Mouse (Mus musculus) hindbrain, embryonic 13.5 days (tissue): ENCODE measurements around the gene Map2k5. TPM values are rescaled to one million over a fixed set of nuclear protein-coding genes. Genes with fewer than 3 reads are reported as not detected.

Experiments used
- ATAC-seq: fragments of 200-750 bp; cut with Nextera tagmentation; 2 replicates; pipeline ENCODE4 v1.8.0; 2017; ENCODE audit warnings: moderate TSS enrichment; ENCODE audit not compliant: low FRiP score
- H3K27ac ChIP-seq: fragments of 300-500 bp; sonication (generic); 2 replicates; pipeline ENCODE4 v1.5.1; 2015; ENCODE audit warnings: inconsistent platforms, mild to moderate bottlenecking, moderate library complexity
- H3K27me3 ChIP-seq: fragments of 300-500 bp; sonication (generic); 2 replicates; pipeline ENCODE4 v1.6.1; 2015; ENCODE audit warnings: mild to moderate bottlenecking, inconsistent platforms
- H3K36me3 ChIP-seq: fragments of 300-500 bp; sonication (generic); 2 replicates; pipeline ENCODE4 v1.6.1; 2015; ENCODE audit warnings: mild to moderate bottlenecking, inconsistent platforms
- H3K4me1 ChIP-seq: fragments of 300-500 bp; sonication (generic); replicated peaks from 2 replicates; pipeline ENCODE4 v1.6.1; 2015; ENCODE audit warnings: inconsistent platforms
- H3K4me2 ChIP-seq: fragments of 300-500 bp; sonication (generic); 2 replicates; pipeline ENCODE4 v1.6.1; 2015; ENCODE audit warnings: inconsistent platforms, mild to moderate bottlenecking, moderate library complexity
- H3K4me3 ChIP-seq: fragments of 300-500 bp; sonication (generic); 2 replicates; pipeline ENCODE4 v1.5.1; 2015; ENCODE audit warnings: mild to moderate bottlenecking, inconsistent platforms
- H3K9ac ChIP-seq: fragments of 300-500 bp; sonication (generic); 2 replicates; pipeline ENCODE4 v1.6.1; 2015; ENCODE audit warnings: mild to moderate bottlenecking, inconsistent platforms
- H3K9me3 ChIP-seq: fragments of 300-500 bp; sonication (generic); 2 replicates; pipeline ENCODE4 v1.6.1; 2016; ENCODE audit warnings: inconsistent platforms
- WGBS: fragments of 180-500 bp; shearing (Covaris S2); methylation state at CpG from one replicate; pipeline ENCODE4 v1.1.7; 2015; 5-methylcytosine and 5-hydroxymethylcytosine counted together
- polyA plus RNA-seq: library from polyadenylated mRNA; unstranded; fragments of >200 nt; fragmentation: Nextera tagmentation; extraction: Ambion mirVana; gene quantifications from 2 replicates; pipeline ENCODE4 v1.2.1, GENCODE M21; 2015

Gene Map2k5
- polyA plus RNA-seq, 1 experiment from 2014 or later = 37.4 TPM

DNA sequence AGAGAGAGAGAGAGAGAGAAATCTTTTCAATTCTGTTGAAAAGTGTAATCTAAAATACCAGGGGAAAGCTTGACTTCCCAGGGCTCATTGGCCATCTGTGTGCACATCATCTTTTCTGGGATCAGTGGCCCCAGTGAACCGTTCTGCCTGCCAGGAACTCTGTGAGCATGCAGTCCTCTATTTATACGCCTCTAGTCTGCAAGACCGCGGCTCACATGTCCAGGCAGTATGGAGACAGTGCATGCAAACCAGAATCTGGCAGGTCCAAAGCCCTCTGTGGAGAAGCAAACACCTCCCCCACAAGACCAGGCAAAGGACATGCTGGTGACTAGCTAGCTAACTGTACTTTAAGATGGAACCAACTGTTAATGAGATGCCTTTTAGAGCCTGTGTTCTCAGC, 41.9 kb downstream of the Map2k5 start:
- no peak for ATAC-seq
- no peak overlapping the region for H3K27ac ChIP-seq
- H3K4me3 ChIP-seq = no peak overlapping the region
- WGBS = 87% methylated on average over 4 of the region's 4 CpGs
- no peak overlapping the region for H3K9ac ChIP-seq
- H3K36me3 ChIP-seq = peaks cover 36% of the 10 kb centered on the region
- peaks cover 29% of the 10 kb centered on the region for H3K4me1 ChIP-seq
- no peak overlapping the region for H3K4me2 ChIP-seq
- no peaks in the 10 kb centered on the region for H3K27me3 ChIP-seq
- H3K9me3 ChIP-seq = no peaks in the 10 kb centered on the region

DNA sequence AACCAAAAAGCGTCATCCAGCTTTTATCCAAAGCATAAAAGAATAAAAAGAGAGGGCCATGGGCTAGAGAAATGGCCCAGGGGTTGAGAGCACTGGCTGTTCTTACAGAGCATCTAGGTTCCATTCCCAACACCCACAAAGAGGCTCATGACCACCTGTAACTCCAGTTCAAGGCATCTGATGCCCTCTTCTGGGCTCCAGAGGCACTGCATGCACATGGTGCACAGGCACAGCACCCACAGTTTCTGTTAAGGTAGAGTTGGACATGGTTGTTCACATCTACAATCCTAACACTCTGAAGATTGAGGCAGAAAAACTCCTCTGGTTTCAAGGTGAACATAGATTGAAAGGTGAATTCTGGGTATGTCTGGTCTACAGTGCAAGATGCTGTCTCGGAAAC, 44.6 kb downstream of the Map2k5 start:
- H3K4me1 ChIP-seq = peaks cover 18% of the 10 kb centered on the region
- no peak overlapping the region for H3K27ac ChIP-seq
- H3K9ac ChIP-seq = no peak overlapping the region
- peaks cover 38% of the 10 kb centered on the region for H3K36me3 ChIP-seq
- no peak overlapping the region for H3K4me3 ChIP-seq
- H3K9me3 ChIP-seq = no peaks in the 10 kb centered on the region
- ATAC-seq = no peak
- no peaks in the 10 kb centered on the region for H3K27me3 ChIP-seq
- WGBS = 98% methylated on average over 2 of the region's 2 CpGs
- H3K4me2 ChIP-seq = no peak overlapping the region

DNA sequence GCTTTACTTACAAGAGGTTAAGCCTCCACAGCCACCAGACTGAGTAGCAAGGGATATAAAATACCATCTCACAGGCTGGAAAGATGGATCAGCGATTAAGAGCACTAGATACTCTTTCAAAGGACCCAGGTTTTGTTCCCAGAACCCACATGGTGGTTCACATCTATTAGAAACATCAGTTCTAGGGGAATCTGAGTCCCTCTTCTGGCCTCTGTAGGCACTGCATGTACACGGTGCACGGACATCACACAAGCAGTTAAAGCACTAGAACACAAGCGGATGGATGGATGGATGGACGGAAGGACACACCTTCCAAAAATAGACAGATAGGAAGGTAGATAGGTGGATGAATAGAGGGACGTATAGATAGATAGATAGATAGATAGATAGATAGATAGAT, 46.5 kb downstream of the Map2k5 start:
- WGBS = 95% methylated on average over 6 of the region's 6 CpGs

DNA sequence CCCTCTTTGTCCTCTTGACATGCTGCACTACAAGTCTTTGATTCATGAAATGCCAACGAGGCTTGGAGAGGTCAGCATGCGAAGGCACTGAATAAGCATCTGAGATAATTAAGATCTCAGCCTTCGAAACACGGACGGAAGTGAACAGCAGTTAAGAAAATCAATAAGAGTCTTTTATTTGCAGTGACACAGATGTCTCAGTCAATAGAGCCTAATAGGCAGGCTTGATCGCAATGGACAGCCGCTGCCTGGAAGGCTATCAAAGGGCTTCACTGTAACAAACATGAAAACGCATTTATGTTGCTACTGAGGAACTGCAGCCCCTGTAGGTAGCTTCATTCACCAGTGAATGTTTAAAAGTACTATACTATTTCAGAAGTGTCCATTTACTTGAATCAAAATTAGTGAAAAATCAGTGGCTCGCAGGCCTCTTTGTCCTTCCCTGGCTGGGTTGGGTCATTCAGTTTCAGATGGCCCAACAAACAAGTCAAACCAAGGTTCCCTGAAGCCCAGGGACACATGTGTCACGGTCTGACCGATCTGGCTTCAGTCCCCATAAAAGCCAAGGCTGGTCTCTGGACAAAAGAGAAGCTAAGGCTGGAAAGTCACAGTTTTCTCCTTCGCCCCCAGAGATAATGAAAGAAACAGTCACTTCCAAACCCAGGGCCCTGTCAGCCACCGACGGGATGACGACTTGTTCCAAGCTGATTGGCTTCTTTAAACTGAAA, 48.6 kb downstream of the Map2k5 start:
- Histone ChIP-seq H3K27me3 (no peaks in the 10 kb centered on the region), H3K4me1 (peaks cover 17% of the 10 kb centered on the region), H3K9me3 (no peaks in the 10 kb centered on the region), H3K4me3 (no peak overlapping the region), H3K36me3 (peaks cover 27% of the 10 kb centered on the region), H3K9ac (no peak overlapping the region), H3K27ac (no peak overlapping the region), H3K4me2 (no peak overlapping the region)
- WGBS = 52% methylated on average over 15 of the region's 15 CpGs
- no peak for ATAC-seq

More for the DNA sequence above, 46.5 kb downstream of the Map2k5 start:
- Histone ChIP-seq H3K9ac (no peak overlapping the region), H3K4me3 (no peak overlapping the region), H3K36me3 (peaks cover 31% of the 10 kb centered on the region), H3K27ac (no peak overlapping the region), H3K27me3 (no peaks in the 10 kb centered on the region), H3K4me2 (no peak overlapping the region), H3K9me3 (no peaks in the 10 kb centered on the region), H3K4me1 (peaks cover 15% of the 10 kb centered on the region; the same call in 1 of the 2 replicates)
- no peak for ATAC-seq

DNA sequence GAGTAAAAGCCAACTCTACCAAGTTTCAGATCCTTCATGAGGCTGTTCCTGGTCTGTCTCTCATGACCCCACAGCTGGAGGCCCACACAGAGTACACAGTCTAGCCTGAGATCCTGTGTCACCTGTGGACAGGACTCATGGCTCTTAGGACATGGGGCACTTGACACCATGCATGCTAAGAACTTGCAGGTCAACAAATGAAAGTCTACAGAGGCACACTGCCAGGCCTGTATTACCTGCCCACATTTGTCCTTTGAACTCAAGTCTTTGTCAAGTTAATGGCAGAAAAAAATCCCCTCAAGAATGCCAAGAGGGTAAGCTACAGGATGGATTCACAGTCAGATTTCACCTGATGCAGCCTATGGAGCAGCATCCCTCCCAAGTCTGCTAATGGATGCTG, 62.5 kb downstream of the Map2k5 start:
- H3K9me3 ChIP-seq = no peaks in the 10 kb centered on the region
- ATAC-seq = no peak
- no peaks in the 10 kb centered on the region for H3K27me3 ChIP-seq
- no peaks in the 10 kb centered on the region; the same call in 1 of the 2 replicates for H3K36me3 ChIP-seq
- no peak overlapping the region for H3K27ac ChIP-seq
- H3K4me1 ChIP-seq = peaks cover 17% of the 10 kb centered on the region
- no peak overlapping the region for H3K4me2 ChIP-seq
- no peak overlapping the region for H3K9ac ChIP-seq
- H3K4me3 ChIP-seq = no peak overlapping the region

DNA sequence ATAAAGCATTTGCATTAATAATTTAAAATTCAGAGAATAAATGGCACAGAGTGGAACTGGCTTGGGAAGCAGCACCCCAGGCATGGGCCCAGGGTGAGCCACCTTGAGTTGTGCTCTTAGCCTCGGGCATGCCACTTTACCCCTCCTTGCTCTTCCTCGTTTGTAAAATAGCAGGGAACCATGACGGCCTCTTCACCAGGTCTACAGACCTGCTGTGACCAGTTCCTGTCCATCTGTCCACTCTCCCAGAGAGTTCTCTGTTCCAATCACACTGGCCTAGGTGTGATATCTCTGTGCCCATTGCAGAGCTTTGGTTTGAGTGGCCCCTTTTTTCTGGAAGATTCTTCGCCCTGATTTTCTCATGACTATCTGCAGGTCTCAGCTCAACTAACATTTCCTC, 63.6 kb downstream of the Map2k5 start:
- peaks cover 21% of the 10 kb centered on the region for H3K4me1 ChIP-seq
- no peak overlapping the region for H3K4me2 ChIP-seq
- no peak overlapping the region for H3K9ac ChIP-seq
- H3K36me3 ChIP-seq = no peaks in the 10 kb centered on the region
- WGBS = 71% methylated on average over 4 of the region's 4 CpGs
- no peak overlapping the region for H3K4me3 ChIP-seq
- no peak overlapping the region for H3K27ac ChIP-seq
- ATAC-seq = no peak
- no peaks in the 10 kb centered on the region for H3K9me3 ChIP-seq
- H3K27me3 ChIP-seq = no peaks in the 10 kb centered on the region

DNA sequence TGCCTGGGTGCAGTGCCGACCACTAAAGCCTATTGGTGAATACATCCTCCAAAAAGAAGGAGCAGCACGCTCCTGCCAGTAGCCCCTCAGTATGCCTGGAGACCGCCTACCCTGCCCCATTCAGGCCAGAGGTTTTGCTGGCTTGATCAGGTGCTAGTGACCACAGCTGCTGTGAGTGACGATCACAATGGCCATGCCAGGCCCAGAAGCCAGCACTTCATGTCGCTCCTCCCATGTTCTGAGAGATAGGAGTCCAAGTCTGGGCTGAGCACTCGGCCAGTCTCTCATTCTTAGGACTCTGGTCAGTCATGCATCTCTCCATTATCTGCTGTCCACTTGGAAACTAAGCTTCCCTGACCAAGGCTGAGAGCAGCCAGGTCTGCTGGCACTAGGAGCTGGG, 67.7 kb downstream of the Map2k5 start:
- no peak overlapping the region for H3K4me2 ChIP-seq
- no peaks in the 10 kb centered on the region for H3K9me3 ChIP-seq
- H3K27me3 ChIP-seq = no peaks in the 10 kb centered on the region
- no peak overlapping the region for H3K4me3 ChIP-seq
- ATAC-seq = no peak
- no peaks in the 10 kb centered on the region for H3K36me3 ChIP-seq
- H3K4me1 ChIP-seq = peaks cover 33% of the 10 kb centered on the region
- WGBS = 85% methylated on average over 6 of the region's 6 CpGs
- H3K9ac ChIP-seq = no peak overlapping the region
- no peak overlapping the region for H3K27ac ChIP-seq

DNA sequence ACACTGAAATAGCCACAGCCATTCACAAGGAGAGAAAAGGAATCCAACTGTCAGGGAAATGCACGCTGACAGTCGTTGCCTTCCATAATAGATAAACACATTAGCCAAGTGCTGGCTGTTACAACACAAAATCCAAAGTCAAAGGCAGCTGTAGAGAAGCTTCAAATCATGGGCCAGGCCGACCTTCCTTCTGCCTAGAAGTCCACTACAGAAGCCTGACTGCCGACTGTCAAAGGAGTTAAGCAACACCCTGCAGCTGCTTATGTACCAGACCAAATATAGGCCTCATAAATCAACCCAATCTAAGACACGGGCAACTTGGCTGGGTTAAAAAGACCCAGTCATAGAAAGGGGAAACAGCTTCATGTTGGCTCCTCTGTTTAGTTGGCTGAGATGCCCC, 68.7 kb downstream of the Map2k5 start:
- Histone ChIP-seq H3K4me1 (peaks cover 33% of the 10 kb centered on the region), H3K4me2 (no peak overlapping the region), H3K27ac (no peak overlapping the region), H3K9ac (no peak overlapping the region), H3K36me3 (no peaks in the 10 kb centered on the region), H3K4me3 (no peak overlapping the region), H3K9me3 (no peaks in the 10 kb centered on the region), H3K27me3 (no peaks in the 10 kb centered on the region)
- ATAC-seq = no peak
- WGBS = 57% methylated on average over 5 of the region's 5 CpGs

DNA sequence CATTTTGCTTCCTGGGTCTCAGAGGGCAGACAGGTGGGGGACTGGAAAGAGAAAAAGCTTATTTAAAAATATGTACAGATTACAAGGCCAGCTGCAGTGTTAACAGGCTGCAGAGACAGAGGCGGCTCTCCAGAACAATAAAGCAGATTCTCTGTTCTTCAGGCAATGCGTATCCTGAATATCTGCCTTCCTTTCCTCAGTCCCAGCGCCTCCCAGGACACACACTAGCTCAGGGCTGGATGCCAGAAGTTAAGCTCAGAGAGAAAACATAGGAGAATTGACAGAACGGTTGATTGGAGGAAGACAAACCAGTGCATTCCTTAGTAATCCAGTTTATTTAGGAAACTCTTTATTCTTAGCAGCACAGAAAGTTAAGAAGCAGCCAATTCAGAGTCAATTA, 69.3 kb downstream of the Map2k5 start:
- 51% methylated on average over 4 of the region's 4 CpGs for WGBS
- Histone ChIP-seq H3K27me3 (no peaks in the 10 kb centered on the region), H3K27ac (peak overlapping the region; percentile 44; the same call in 1 of the 2 replicates)

DNA sequence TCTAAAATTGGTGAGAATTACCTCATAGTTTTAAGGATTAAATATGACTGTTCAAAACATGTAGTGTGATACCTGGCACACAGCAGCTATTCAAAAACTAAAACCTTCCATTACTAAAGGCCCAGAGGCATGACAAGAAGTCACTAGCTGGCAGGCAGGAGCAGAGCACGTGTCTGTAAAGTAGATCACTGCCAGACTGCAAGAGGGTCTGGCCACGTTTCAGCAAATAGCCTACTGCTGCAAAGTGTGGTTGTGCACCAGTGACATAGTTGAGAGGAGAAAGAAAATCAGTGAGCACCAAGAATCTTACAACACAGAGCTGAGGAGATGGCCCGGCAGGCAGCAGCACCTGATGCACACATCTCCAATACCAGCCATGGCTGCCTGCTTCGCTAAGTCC, 75.2 kb downstream of the Map2k5 start:
- H3K4me1 ChIP-seq = no peaks in the 10 kb centered on the region
- no peak overlapping the region for H3K9ac ChIP-seq
- no peaks in the 10 kb centered on the region for H3K27me3 ChIP-seq
- H3K9me3 ChIP-seq = no peaks in the 10 kb centered on the region
- H3K4me3 ChIP-seq = no peak overlapping the region
- no peak for ATAC-seq
- peaks cover 9% of the 10 kb centered on the region; the same call in 1 of the 2 replicates for H3K36me3 ChIP-seq
- 92% methylated on average over 4 of the region's 4 CpGs for WGBS
- no peak overlapping the region for H3K4me2 ChIP-seq
- H3K27ac ChIP-seq = no peak overlapping the region

More for the DNA sequence above, 69.3 kb downstream of the Map2k5 start:
- Histone ChIP-seq H3K9ac (no peak overlapping the region), H3K4me1 (peaks cover 33% of the 10 kb centered on the region), H3K9me3 (no peaks in the 10 kb centered on the region), H3K4me2 (no peak overlapping the region), H3K36me3 (no peaks in the 10 kb centered on the region), H3K4me3 (no peak overlapping the region)
- ATAC-seq = no peak

DNA sequence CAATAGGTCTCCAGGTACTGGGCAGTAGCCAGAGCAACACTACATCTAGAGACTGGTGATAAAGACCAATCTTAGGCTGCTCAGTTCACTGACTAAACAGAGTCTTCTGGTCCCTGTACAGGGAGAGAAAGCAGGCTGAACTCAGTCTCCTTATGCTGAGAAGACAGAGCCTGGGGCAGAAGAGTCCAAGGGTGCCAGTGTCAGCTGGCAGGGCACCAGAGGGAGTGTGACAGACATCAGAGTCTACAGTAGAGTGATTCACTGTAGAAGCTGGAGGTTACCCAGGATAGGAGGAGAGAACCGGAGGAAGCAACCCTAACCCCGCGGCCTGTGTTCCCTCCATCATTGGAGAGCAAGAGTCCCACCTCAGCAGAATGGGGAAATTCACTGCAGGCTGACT, 79.0 kb downstream of the Map2k5 start:
- H3K9me3 ChIP-seq = no peaks in the 10 kb centered on the region
- no peak overlapping the region for H3K4me3 ChIP-seq
- peaks cover 25% of the 10 kb centered on the region for H3K4me1 ChIP-seq
- H3K27me3 ChIP-seq = no peaks in the 10 kb centered on the region
- no peak overlapping the region for H3K27ac ChIP-seq
- 99% methylated on average over 3 of the region's 3 CpGs for WGBS
- H3K9ac ChIP-seq = no peak overlapping the region
- peaks cover 9% of the 10 kb centered on the region; the same call in 1 of the 2 replicates for H3K36me3 ChIP-seq
- no peak overlapping the region for H3K4me2 ChIP-seq
- no peak for ATAC-seq

DNA sequence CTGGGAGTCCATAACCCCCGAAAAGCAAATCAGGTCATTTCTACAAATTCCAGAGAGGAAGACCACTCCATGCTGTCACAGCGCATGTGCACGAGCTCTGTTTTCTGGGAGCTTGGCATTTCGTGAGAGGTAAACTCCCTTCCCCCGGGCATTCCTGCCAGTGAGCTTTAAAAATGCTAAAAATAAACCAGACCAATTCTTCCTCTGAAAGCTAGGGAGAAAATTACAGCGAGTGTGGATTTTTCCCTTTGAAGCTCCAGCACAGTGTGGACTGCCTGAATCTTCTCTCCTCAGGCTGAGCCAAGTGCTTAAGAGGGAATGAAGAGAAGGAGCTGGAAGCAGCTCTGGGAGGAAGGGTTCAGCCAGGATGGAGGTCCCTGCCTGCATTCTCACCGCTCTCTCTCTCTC, 82.1 kb downstream of the Map2k5 start:
- no peak for ATAC-seq
- 62% methylated on average over 7 of the region's 7 CpGs for WGBS
- no peak overlapping the region for H3K9ac ChIP-seq
- H3K27me3 ChIP-seq = no peaks in the 10 kb centered on the region
- H3K36me3 ChIP-seq = no peaks in the 10 kb centered on the region; the same call in 1 of the 2 replicates
- peaks cover 27% of the 10 kb centered on the region for H3K4me1 ChIP-seq
- no peak overlapping the region for H3K4me3 ChIP-seq
- H3K4me2 ChIP-seq = 0 out of 2 replicates have a peak overlapping the region, but pooled peaks have one; percentile 23
- H3K27ac ChIP-seq = peak overlapping the region; percentile 64
- no peaks in the 10 kb centered on the region for H3K9me3 ChIP-seq

DNA sequence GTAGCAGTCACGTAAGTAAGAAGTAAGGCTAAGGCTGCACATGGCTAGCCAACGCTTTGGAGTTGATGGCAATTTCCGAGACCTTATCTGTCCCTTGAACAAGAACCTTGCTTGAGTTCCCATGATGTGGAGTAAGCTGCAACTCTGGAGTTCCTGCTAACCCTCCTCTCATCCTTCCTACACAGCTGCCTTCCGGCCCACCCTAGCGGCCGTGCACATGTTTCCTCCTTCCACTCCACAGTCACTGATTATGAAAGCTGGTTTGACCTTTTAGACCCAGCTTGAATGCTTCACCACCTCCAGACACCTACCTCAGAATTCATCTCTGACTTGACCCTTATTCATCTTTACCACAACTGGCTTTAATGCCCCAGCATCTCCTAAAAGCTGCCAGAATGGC, 82.9 kb downstream of the Map2k5 start:
- H3K4me2 ChIP-seq = no peak overlapping the region
- H3K9ac ChIP-seq = no peak overlapping the region
- no peaks in the 10 kb centered on the region for H3K9me3 ChIP-seq
- whole genome bisulfite sequencing = 81% methylated on average over 6 of the region's 6 CpGs
- H3K4me1 ChIP-seq = peaks cover 27% of the 10 kb centered on the region
- H3K27ac ChIP-seq = no peak overlapping the region
- no peaks in the 10 kb centered on the region; the same call in 1 of the 2 replicates for H3K36me3 ChIP-seq
- no peak for ATAC-seq
- H3K27me3 ChIP-seq = no peaks in the 10 kb centered on the region
- H3K4me3 ChIP-seq = no peak overlapping the region
